Mouse (Mus musculus): ENCODE results near the gene Carmil3. TPM values are rescaled to one million over a fixed set of nuclear protein-coding genes. Genes with fewer than 3 reads are reported as not detected.
A peak's percentile ranks its signal among the peaks of the same experiment; 100 is the strongest.

Carmil3 gene
- polyA plus RNA-seq, 1 experiment = 1.9 TPM

- Histone ChIP-seq H3K36me3 (replicated peaks; ENCODE audit: low read length) (no peaks in the 10 kb centered on the region), H3K9me3 (no peaks in the 10 kb centered on the region), H3K4me1 (peaks cover 16% of the 10 kb centered on the region), H3K27me3 (replicated peaks) (peaks cover 56% of the 10 kb centered on the region), H3K4me3 (replicated peaks) (no peak overlapping the region)
- no peak for TF ChIP-seq GATA1 (IDR thresholded peaks at IDR 0.05; ENCODE audit: borderline replicate concordance, low read length)
- no peak for TF ChIP-seq FLI1 (IDR thresholded peaks at IDR 0.05; ENCODE audit: low read length)
These were observed 3.6 kb upstream of the Carmil3 start for GRCm38 (mm10) chr14:55486836-55487235.

DNA sequence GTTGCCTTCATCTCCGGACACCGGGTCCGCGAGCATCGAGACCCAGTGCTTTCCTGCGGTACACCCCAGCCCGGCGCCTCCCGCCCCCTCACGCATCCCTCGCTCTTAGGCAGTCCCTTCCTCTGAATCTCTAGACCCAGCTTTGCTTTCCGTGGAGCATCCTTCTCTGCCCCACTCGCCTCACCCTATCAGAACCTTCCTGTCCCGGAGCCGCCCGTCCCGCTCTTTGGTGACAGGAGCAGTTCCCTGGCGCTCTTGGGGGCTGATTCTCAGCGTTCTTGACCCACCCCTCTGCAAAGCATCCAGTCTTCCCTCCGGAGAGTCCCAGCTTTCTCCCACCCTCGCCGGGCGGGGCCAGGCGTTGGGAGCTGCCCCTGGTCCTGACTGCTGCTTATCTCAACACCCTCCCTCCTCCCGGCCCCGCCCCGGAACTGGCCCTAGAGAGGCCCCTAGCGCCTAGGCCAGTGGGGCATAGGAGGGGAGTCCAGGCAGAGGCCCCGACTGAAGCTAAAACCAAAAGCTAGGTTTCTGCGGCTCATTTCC lies 911 bp downstream of the Carmil3 start:
- H3K9me3 ChIP-seq = no peaks in the 10 kb centered on the region
- H3K36me3 ChIP-seq (replicated peaks; ENCODE audit: low read length) = no peaks in the 10 kb centered on the region
- no peak for TF ChIP-seq FLI1 (IDR thresholded peaks at IDR 0.05; ENCODE audit: low read length)
- no peak for TF ChIP-seq GATA1 (IDR thresholded peaks at IDR 0.05; ENCODE audit: borderline replicate concordance, low read length)
- H3K4me3 ChIP-seq (replicated peaks) = peak overlapping the region; percentile 93
- H3K27me3 ChIP-seq (replicated peaks) = peaks cover 92% of the 10 kb centered on the region
- H3K4me1 ChIP-seq = peaks cover 32% of the 10 kb centered on the region

GRCm38 (mm10) chr14:55492103-55492502 lies 1.7 kb downstream of the Carmil3 start:
- Histone ChIP-seq H3K36me3 (replicated peaks; ENCODE audit: low read length) (no peaks in the 10 kb centered on the region), H3K27me3 (replicated peaks) (peaks cover 93% of the 10 kb centered on the region), H3K9me3 (no peaks in the 10 kb centered on the region), H3K4me1 (peaks cover 36% of the 10 kb centered on the region), H3K4me3 (replicated peaks) (peak overlapping the region; percentile 93)
- TF ChIP-seq GATA1 (IDR thresholded peaks at IDR 0.05; ENCODE audit: borderline replicate concordance, low read length) (no peak), FLI1 (IDR thresholded peaks at IDR 0.05; ENCODE audit: low read length) (no peak)

GRCm38 (mm10) chr14:55495509-55496240 lies 5.2 kb downstream of the Carmil3 start:
- no peaks in the 10 kb centered on the region for H3K9me3 ChIP-seq
- H3K4me3 ChIP-seq (replicated peaks) = no peak overlapping the region
- H3K27me3 ChIP-seq (replicated peaks) = peaks cover 93% of the 10 kb centered on the region
- no peaks in the 10 kb centered on the region for H3K36me3 ChIP-seq (replicated peaks; ENCODE audit: low read length)
- TF ChIP-seq GATA1 (IDR thresholded peaks at IDR 0.05; ENCODE audit: borderline replicate concordance, low read length) = no peak
- TF ChIP-seq FLI1 (IDR thresholded peaks at IDR 0.05; ENCODE audit: low read length) = no peak
- H3K4me1 ChIP-seq = peaks cover 39% of the 10 kb centered on the region

DNA sequence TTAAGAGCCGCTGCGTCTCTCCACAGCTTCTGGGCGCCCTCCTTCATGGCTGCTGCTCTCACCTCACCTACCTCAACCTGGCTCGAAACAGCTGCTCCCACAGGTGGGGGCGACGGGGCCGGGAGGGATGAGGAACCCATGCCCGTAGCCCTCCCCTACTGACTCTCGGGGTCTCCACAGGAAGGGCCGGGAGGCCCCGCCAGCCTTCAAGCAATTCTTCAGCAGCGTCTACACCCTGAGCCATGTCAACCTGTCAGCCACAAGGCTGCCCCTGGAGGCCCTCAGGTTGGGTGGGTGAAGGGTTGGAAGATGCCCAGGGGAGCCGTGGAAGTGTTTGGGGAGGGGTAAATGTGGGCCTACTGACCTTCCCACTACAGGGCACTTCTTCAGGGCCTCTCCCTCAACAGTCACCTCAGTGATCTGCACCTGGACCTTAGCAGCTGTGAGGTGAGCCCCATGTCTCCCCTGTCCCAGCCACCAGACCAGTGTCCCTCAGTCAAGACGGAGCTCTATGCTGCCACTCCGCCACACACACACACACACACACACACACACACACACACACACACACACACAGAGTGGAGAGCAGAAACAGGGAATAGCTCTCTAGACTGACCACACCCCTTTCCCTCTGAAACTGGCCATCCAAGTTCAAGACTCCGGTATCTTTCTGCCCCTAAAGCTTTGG lies 6.5 kb downstream of the Carmil3 start:
- Histone ChIP-seq H3K36me3 (replicated peaks; ENCODE audit: low read length) (no peaks in the 10 kb centered on the region), H3K4me3 (replicated peaks) (no peak overlapping the region), H3K4me1 (peaks cover 27% of the 10 kb centered on the region), H3K27me3 (replicated peaks) (peaks cover 91% of the 10 kb centered on the region), H3K9me3 (no peaks in the 10 kb centered on the region)
- TF ChIP-seq GATA1 (IDR thresholded peaks at IDR 0.05; ENCODE audit: borderline replicate concordance, low read length) (no peak), FLI1 (IDR thresholded peaks at IDR 0.05; ENCODE audit: low read length) (no peak)

DNA sequence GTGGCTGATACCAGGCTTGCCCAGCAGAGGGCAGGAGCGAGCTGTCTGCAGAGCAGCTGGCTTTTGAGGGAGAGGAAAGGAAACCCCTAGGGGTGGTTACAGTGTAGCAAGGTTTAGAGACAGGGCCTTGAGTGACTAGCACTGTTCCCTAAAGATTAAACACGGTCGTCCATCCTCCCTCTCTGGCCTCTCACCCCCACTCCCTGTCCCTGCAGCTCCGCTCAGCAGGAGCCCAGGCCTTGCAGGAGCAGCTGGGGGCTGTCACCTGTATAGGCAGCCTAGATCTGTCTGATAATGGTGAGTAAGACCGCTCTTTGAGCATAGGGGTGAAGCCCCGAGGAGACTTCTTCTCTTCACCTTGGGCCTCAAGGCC lies 7.0 kb downstream of the Carmil3 start:
- Histone ChIP-seq H3K36me3 (replicated peaks; ENCODE audit: low read length) (no peaks in the 10 kb centered on the region), H3K4me3 (replicated peaks) (no peak overlapping the region), H3K27me3 (replicated peaks) (peaks cover 92% of the 10 kb centered on the region), H3K4me1 (peaks cover 22% of the 10 kb centered on the region), H3K9me3 (no peaks in the 10 kb centered on the region)
- no peak for TF ChIP-seq FLI1 (IDR thresholded peaks at IDR 0.05; ENCODE audit: low read length)
- TF ChIP-seq GATA1 (IDR thresholded peaks at IDR 0.05; ENCODE audit: borderline replicate concordance, low read length) = no peak

- TF ChIP-seq GATA1 (IDR thresholded peaks at IDR 0.05; ENCODE audit: borderline replicate concordance, low read length) (no peak), FLI1 (IDR thresholded peaks at IDR 0.05; ENCODE audit: low read length) (no peak)
- no peaks in the 10 kb centered on the region; the same call in 1 of the 2 replicates for H3K4me1 ChIP-seq
These were observed 15.2 kb downstream of the Carmil3 start for GRCm38 (mm10) chr14:55505612-55506011.

DNA sequence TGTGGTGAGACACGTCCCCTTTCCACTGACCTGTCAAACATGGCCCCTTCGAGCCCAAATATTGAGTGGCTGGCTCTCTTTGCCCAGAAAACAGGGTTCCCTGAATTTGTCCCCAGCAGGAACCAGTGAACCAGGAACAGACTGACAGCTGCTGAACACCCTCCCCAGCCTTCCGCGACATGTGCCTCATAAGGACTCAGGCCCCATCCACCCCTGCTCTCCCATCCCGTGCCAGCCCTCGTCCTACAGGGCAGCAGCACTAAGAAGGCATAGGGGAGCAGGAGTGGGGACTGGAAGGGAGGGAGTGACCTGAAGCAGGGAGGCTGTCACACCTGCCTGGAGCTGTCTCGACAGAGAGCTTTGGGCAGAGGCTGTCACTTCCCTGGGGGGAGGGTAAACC lies 17.4 kb downstream of the Carmil3 start:
- Histone ChIP-seq H3K4me1 (peaks cover 5% of the 10 kb centered on the region), H3K36me3 (replicated peaks; ENCODE audit: low read length) (no peaks in the 10 kb centered on the region), H3K27me3 (replicated peaks) (peaks cover 87% of the 10 kb centered on the region), H3K9me3 (no peaks in the 10 kb centered on the region), H3K4me3 (replicated peaks) (peak overlapping the region; percentile 29)
- no peak for TF ChIP-seq GATA1 (IDR thresholded peaks at IDR 0.05; ENCODE audit: borderline replicate concordance, low read length)
- TF ChIP-seq FLI1 (IDR thresholded peaks at IDR 0.05; ENCODE audit: low read length) = no peak

More at GRCm38 (mm10) chr14:55505612-55506011, 15.2 kb downstream of the Carmil3 start:
- no peaks in the 10 kb centered on the region for H3K36me3 ChIP-seq (replicated peaks; ENCODE audit: low read length)
- no peak overlapping the region for H3K4me3 ChIP-seq (replicated peaks)
- peaks cover 86% of the 10 kb centered on the region for H3K27me3 ChIP-seq (replicated peaks)
- H3K9me3 ChIP-seq = no peaks in the 10 kb centered on the region

GRCm38 (mm10) chr14:55509540-55509939 lies 19.1 kb downstream of the Carmil3 start:
- TF ChIP-seq GATA1 (IDR thresholded peaks at IDR 0.05; ENCODE audit: borderline replicate concordance, low read length) (no peak), FLI1 (IDR thresholded peaks at IDR 0.05; ENCODE audit: low read length) (no peak)
- Histone ChIP-seq H3K9me3 (no peaks in the 10 kb centered on the region), H3K36me3 (replicated peaks; ENCODE audit: low read length) (no peaks in the 10 kb centered on the region), H3K4me1 (peaks cover 10% of the 10 kb centered on the region), H3K27me3 (replicated peaks) (peaks cover 90% of the 10 kb centered on the region), H3K4me3 (replicated peaks) (no peak overlapping the region)
